Mouse (Mus musculus) urinary bladder, postnatal 36 days (tissue): Measurements from ENCODE around the gene Skiv2l.
"Not testable (repeated sequence)": the region's sequence is repeated elsewhere in the genome, so short reads cannot be mapped to it uniquely, and the experiment has no call there.

Source experiments
- DNase-seq, 2 experiments: peaks; one replicate each; pipeline ENCODE4 v3.0.0; 2022; ENCODE audit warnings: low spot score in 2 of 2, mixed read lengths in 1 of 2

Skiv2l gene

DNA sequence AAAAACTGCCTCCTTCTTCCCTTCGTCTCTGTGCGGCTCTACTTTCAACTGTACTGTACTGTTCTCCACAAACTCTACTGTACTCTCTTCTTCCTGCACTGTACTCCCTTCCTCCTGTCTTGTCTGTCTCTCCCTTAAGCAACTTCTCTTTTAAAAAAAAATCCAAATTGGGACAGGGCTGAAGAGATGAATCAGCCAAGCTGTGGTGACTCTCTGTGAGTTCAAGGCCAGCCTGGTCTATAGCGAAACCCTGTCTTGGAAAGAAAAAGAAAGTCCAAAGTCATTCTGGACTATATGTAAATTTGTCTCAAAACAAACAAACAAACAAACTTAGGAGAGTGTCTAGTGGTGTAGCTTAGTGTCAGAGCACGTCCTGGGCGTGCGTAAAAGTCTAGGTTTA is 24.3 kb upstream of the Skiv2l start:
- no peak for DNase-seq

GRCm38 (mm10) chr17:34865981-34866380 is 16.0 kb upstream of the Skiv2l start:
- DNase-seq: no peak

- DNase-seq: no peak
These were observed 12.5 kb upstream of the Skiv2l start, which contains the start of gene Cfb for GRCm38 (mm10) chr17:34862416-34863081. Gene Cfb (minus strand): TSS chr17:34862518.

GRCm38 (mm10) chr17:34861704-34862415 is 11.8 kb upstream of the Skiv2l start:
- peak in 1 of 2 experiments; percentile 40 for DNase-seq

- DNase-seq: no peak
These were observed 10.5 kb upstream of the Skiv2l start for GRCm38 (mm10) chr17:34860514-34860913.

- no peak for DNase-seq
These were observed 8.7 kb upstream of the Skiv2l start for GRCm38 (mm10) chr17:34858670-34859069.

DNA sequence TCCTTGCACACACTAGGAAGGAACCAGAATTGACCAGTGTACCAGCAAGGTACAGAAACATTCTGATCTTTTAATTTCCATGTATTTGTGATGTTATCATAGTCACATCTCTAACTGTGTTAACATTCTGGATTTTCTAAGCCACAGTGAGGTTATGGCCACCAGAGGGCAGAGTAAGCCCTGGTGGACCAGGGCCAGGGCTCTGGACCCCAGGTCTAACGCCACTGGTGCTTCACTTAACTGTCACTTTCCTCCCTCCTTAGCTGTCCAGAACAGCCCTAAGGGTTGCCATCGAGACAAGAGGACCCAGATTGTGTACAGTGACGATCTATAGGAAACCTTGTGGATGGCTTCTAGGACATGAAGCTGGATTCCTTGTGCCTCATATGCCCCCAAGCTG is 5.8 kb upstream of the Skiv2l start:
- peak in 1 of 2 experiments; percentile 33 for DNase-seq

GRCm38 (mm10) chr17:34854761-34855160 is 4.8 kb upstream of the Skiv2l start:
- no peak for DNase-seq

GRCm38 (mm10) chr17:34853511-34853910 is 3.5 kb upstream of the Skiv2l start:
- DNase-seq: no peak

DNA sequence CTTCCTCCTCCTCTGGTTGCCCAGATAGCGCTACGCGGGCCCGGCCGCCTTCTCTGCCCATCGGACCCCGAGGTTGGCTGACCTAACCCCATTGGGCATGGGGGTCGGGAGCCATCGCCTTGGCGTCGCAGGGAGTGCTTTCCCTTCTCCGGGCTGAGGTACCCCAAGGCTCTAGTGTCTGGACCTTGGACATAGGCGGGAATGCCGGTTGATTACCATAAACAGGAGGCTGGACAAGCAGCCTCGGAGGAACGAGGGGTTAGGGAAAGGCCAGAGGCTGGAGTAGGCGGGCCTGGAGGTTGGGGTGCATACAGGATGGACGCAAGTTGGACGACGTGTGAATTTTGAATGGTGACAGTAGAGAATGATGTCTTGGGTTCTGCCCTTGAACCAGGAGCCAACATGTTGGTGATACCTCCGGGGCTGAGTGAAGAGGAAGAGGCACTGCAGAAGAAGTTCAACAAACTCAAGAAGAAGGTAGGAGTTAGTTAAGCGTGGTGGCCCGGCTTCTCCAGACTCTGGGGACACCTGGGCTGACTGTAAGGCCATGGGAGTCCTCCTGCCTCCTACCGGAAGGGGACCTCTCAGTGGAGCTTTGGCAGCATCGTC is 611 bp upstream of the Skiv2l start:
- DNase-seq: no peak

- no peak for DNase-seq
These were observed 2.4 kb downstream of the Skiv2l start for GRCm38 (mm10) chr17:34847615-34848014.

- no peak for DNase-seq
These were observed 2.8 kb downstream of the Skiv2l start for GRCm38 (mm10) chr17:34847192-34847591.

DNA sequence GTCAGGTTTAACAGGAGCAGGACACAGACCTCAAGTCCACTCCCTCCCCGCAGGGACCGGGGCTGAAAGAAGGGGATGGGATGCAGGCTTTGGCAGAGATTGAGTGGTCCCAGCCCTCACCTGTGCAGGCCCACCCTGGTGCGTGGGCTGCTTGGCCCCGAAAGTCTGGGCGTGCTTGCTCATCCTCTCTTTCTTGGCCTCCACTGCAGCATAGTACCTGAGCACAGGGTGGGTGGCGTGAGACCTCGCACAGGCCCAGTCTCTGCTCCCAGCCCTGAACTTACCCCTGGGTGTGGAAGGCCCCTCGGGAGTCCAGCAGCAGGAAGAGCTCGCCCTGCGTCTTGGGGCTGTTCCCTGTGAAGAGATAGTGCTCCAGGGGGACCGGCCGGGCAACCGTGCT is 5.1 kb downstream of the Skiv2l start:
- no peak for DNase-seq

DNA sequence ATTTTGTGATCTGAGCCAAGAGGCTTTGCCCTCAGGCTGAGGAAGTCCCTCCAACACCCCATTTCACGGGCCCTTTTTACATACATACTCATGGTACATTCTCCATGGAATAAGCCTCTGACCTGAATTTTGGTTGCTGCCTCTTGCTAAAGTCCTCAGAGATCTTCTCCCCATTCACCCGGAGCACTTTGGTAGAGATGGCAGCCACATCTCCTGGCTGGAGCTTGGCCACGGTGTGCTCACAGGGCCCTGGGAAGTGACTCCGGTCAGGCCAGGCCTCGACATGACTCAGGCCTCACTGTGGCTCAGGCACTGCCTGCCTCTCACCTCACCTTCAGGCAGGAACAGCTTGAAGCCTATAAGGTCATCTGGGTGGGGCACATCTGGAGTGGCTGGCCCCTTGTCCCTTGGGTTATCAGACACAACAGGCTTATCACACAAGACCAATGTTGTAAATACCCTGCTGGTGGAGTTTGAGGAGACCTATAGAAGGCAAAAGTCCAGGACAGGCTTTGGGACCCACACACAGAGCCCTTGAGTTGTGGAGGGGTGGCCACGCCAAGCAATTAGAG is 9.2 kb downstream of the Skiv2l start:
- no peak for DNase-seq

GRCm38 (mm10) chr17:34838785-34839184 is 11.2 kb downstream of the Skiv2l start:
- DNase-seq: no peak

DNA sequence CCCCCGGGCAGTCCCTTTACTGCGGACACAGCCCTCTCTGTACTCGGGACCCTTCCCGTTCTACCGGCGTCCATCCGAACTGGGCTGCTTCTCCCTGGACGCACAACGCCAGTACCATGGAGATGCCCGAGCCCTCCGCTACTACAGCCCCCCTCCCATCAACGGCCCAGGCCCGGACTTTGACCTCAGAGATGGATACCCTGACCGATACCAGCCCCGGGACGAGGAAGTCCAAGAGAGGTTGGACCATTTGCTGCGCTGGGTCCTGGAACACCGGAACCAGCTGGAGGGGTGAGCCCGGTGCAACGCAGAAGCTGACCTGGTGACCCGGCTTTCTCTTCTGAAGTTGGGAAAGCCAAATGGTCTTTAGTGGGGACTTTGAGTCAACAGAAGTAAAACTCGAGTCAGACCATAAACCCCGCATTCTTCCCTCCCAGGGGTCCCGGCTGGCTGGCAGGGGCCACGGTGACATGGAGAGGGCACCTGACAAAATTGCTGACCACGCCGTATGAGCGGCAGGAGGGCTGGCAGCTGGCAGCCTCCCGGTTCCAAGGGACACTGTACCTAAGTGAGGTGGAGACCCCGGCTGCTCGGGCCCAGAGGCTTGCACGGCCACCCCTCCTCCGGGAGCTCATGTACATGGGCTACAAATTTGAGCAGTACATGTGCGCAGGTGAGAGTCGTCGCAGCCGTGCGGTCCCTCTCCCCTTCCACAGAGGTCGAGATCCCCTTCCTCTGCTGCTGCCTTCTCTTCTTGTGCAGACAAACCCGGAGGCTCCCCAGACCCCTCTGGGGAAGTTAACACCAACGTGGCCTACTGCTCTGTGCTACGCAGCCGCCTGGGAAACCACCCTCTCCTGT is 12.3 kb downstream of the Skiv2l start:
- no peak for DNase-seq

DNA sequence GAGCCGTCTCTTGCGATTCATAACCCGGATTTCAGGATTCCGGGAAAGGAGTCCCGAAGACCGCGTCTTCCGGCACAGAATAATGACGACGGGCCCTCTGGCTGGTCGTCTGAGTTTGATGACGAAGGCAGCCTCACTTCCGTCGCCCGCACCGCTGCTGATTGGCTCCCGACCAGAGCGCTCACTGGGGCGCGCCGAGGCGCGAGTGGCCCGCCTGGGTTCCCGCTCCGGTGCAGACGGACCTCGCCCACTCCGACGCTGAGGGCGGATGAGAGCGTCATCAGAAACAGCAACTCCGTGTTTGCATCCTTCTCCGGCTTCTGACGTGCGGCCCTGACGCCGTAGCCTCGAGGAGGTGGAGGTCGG is 13.2 kb downstream of the Skiv2l start, which contains the start of the genes Stk19 and Dxo:
Stk19 (minus strand) TSS at position 90 of the 366 bp plus-strand sequence.
Dxo (plus strand) TSS at position 164 of the 366 bp plus-strand sequence.
- peak; percentile 94 to 95 for DNase-seq

DNA sequence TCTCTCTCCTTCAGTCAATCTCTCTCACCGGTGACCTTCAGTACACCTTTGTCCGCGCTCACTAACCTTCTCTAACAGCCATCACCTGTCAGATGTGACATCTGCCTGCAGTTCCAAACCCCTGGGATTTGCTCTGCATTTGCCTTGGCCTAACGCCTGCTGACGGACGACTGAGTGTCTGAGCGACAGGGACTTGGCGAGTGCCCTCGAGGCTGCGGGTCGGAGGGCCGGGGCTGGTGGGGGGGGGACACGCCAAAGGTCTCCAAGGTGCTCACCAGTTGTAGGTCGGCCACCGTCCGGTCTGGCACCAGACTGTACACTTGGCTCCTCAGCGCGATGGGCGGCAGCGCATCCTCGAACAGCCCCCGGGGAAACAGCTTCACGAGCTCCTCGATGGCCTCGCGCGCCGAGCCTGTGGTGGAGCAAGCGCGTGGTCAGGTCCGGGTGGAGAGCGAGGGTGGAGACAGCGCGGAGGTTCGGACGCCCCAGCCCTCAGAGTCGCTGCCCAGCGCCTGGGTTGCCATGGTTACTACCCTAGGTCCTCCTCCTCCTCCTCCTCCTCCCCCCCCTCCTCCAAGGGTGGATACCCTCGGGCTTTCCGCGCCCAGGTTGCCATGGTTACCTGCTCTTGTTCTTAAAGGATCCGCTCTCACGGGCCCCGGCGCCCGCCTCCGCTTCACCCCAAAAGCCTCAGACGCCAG is 13.7 kb downstream of the Skiv2l start:
- no peak for DNase-seq

DNA sequence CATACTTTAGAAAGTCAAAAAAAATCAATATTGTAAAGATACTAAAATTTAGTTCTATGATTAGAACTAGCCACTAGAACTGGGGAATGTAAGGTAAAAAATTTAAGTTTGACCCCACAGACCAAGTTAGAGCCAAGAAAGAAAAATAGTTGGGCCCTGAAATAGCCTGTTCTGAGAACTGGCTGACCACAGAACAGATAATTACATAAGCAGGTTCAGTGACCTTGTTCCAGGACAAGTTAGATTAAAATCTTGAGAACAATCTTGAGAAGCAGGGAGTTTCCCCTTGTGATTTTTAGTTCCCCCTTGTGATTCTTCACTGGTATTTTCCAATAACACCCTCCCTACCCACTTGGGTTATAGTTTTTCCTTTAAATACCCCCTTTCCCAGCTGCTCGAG is 19.2 kb downstream of the Skiv2l start:
- not testable (repeated sequence) for DNase-seq

GRCm38 (mm10) chr17:34814818-34815370 is 35.1 kb downstream of the Skiv2l start:
- DNase-seq: no peak
